Mouse (Mus musculus) bone marrow, adult 2 months (tissue): ENCODE results near the gene Tpp1.

ENCODE experiments used
- CTCF ChIP-seq: fragments of 200-500 bp; IDR thresholded peaks from 2 replicates; pipeline ENCODE4 v1.5.1; 2011; ENCODE audit warnings: low read length, control low read depth; ENCODE audit not compliant: control insufficient read depth, insufficient read depth
- POLR2A ChIP-seq: fragments of 200-500 bp; IDR thresholded peaks from 2 replicates; pipeline ENCODE4 v1.6.1; 2011; ENCODE audit warnings: low read depth, mild to moderate bottlenecking, control low read depth, low read length, borderline replicate concordance; ENCODE audit not compliant: control insufficient read depth

DNA sequence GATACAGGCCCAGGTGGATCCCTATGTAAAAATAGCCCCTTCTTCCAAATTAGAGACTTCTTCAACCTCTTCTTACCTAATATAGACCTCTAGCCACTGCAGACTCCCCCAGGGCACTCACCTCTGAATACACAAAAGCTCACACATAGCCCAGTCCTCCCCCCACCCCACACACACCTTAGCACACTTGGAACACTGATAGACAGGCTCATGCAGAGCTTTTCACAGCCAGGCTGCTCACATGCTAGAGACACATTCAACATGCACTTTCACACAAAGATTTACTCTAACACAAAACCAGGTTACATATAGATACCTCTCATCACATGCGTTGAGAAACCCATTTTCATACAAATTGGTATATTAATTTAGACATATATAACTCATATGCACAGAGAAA lies 25.3 kb upstream of the Tpp1 start:
- TF ChIP-seq CTCF (no peak), POLR2A (no peak)
